Mouse (Mus musculus): Measurements from ENCODE around the gene Mas1. TPM values are rescaled to one million over a fixed set of nuclear protein-coding genes. Genes with fewer than 3 reads are reported as not detected.

Gene Mas1
- total RNA-seq, 4 experiments from 2014 or later: 27.0 to 33.2 (median 27.9) TPM

Small RNA genes lying within 50 kb of the gene (microRNA-seq; reads per million reads assigned to microRNA genes)
- 0 reads per million in 2 experiments for gene Gm24085

Other genes starting within 250 kb of the Mas1 start
- gene Slc22a1, start 192.3 kb downstream of the Mas1 start, total RNA-seq (2022): 1 to 10 TPM in 1 of 4 experiments, under 1 TPM in 2, not detected in 1; 0.97 to 2.4 (median 0.98) TPM
- gene Igf2r, start 98.5 kb downstream of the Mas1 start, total RNA-seq (2022): 10 to 100 TPM; 26.6 to 27.7 (median 27.2) TPM
- under 1 TPM in 3 of 4 experiments, not detected in 1; 0.33 to 0.68 (median 0.39) TPM for gene Mrgprh, start 7.9 kb upstream of the Mas1 start, total RNA-seq (2022)
- 1 to 10 TPM; 1.5 to 2.9 (median 2.0) TPM for gene Pnldc1, start 42.1 kb upstream of the Mas1 start, total RNA-seq (2022)
- 100 to 1,000 TPM; 209 to 229 (median 211) TPM for gene Tcp1, start 47.6 kb upstream of the Mas1 start, total RNA-seq (2022)
- 10 to 100 TPM; 54.3 to 65.1 (median 61.2) TPM for gene Mrpl18, start 48.2 kb upstream of the Mas1 start, total RNA-seq (2022)
- 1 to 10 TPM; 5.4 to 6.9 (median 6.2) TPM for gene Acat3, start 72.5 kb upstream of the Mas1 start, total RNA-seq (2022)
- 10 to 100 TPM; 66.3 to 83.6 (median 76.6) TPM for gene Acat2, start 92.6 kb upstream of the Mas1 start, total RNA-seq (2022)
- gene Wtap, start 126.0 kb upstream of the Mas1 start, total RNA-seq (2022): 10 to 100 TPM; 51.8 to 58.0 (median 54.8) TPM
- gene Sod2, start 138.7 kb upstream of the Mas1 start, total RNA-seq (2022): 100 to 1,000 TPM; 253 to 266 (median 261) TPM
- under 1 TPM in 1 of 4 experiments, not detected in 3; 0.42 TPM for gene Gpr31b, start 184.2 kb upstream of the Mas1 start, total RNA-seq (2022)
- under 1 TPM; 0.34 to 0.93 (median 0.69) TPM for gene Tcp10b, start 193.0 kb upstream of the Mas1 start, total RNA-seq (2022)